Mouse (Mus musculus) induced T-regulatory cell, adult 2 months (primary cell): ENCODE results near the gene Vmn2r98.
"Not testable (repeated sequence)": the region's sequence is repeated elsewhere in the genome, so short reads cannot be mapped to it uniquely, and the experiment has no call there.

Source experiments
- DNase-seq: peaks from one replicate; pipeline ENCODE4 v3.0.0-alpha.2; 2012; ENCODE audit warnings: low read depth

The Vmn2r98 gene

DNA sequence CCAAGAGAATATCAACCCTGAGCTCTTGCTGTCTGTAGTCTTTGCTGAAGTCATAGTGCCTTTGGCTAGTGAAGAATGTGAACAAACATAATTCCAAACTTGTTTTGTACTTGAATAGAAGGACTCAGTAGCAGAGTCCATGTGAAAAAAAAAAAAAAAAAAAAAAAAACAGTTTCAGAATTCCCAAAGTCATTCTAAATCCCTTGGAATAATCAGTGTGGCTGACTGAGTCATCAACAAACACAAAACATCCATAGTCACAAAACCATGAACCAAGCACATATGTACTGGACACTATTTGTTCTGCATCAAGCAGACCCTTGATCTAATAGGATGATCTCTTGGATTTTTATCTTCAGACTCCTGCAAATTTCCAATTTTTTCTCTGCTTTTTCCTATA is at the start of gene Vmn2r98:
Gene Vmn2r98, plus strand, starts transcription at position 301 of the 400 bp plus-strand sequence.
- not testable (repeated sequence) for DNase-seq

- not testable (repeated sequence) for DNase-seq
Observed at GRCm38 (mm10) chr17:19031441-19031840, 21.8 kb upstream of the Vmn2r98 start.

DNA sequence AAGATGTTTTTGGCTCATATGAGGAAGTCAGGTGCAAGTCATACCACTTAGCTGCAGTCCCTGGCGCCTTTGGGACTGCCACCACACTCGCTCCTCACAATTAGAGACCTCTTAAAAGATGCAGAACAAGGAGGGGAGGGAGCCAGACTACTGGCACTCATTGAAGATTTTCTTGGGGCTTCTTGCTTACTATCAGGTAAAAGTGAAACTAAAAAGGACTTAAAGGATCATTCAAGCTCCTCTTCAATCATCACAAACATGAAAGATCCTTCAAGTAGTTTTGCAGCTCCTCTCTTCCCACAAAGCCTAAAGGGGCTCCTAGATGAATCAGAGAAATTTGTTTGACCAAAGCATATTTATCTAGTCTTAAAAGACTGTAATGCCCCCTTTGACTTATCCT is 21.3 kb upstream of the Vmn2r98 start:
- no peak for DNase-seq

GRCm38 (mm10) chr17:19032721-19033120 is 20.5 kb upstream of the Vmn2r98 start:
- DNase-seq: no peak
